Mouse (Mus musculus) midbrain, postnatal 0 days (tissue): ENCODE results near the gene Grm8. TPM values are rescaled to one million over a fixed set of nuclear protein-coding genes. Genes with fewer than 3 reads are reported as not detected.
A peak's percentile ranks its signal among the peaks of the same experiment; 100 is the strongest.

Source experiments
- ATAC-seq: fragments of 200-750 bp; cut with Nextera tagmentation; 2 replicates; pipeline ENCODE4 v1.8.0; 2017; ENCODE audit warnings: moderate number of reproducible peaks, mild to moderate bottlenecking, moderate TSS enrichment, moderate library complexity; ENCODE audit not compliant: low FRiP score
- DNase-seq: peaks from one replicate; pipeline ENCODE4 v3.0.0-alpha.2; 2015; ENCODE audit warnings: low spot score
- H3K27ac ChIP-seq: fragments of 300-500 bp; sonication (generic); 2 replicates; pipeline ENCODE4 v1.5.1; 2014; ENCODE audit warnings: low read depth, mild to moderate bottlenecking, low read length, mixed read lengths
- H3K27me3 ChIP-seq: fragments of 300-500 bp; sonication (generic); 2 replicates; pipeline ENCODE4 v1.6.1; 2014; ENCODE audit warnings: low read length, control low read depth, mixed read lengths; ENCODE audit not compliant: insufficient read depth
- H3K36me3 ChIP-seq: fragments of 300-500 bp; sonication (generic); 2 replicates; pipeline ENCODE4 v1.6.1; 2014; ENCODE audit warnings: low read length, control low read depth, mixed read lengths; ENCODE audit not compliant: insufficient read depth
- H3K4me1 ChIP-seq: fragments of 300-500 bp; sonication (generic); 2 replicates; pipeline ENCODE4 v1.6.1; 2014; ENCODE audit warnings: mild to moderate bottlenecking, control low read depth, antibody characterized with exemption, low read length, mixed read lengths; ENCODE audit not compliant: insufficient read depth
- H3K4me2 ChIP-seq: fragments of 300-500 bp; sonication (generic); 2 replicates; pipeline ENCODE4 v1.6.1; 2014; ENCODE audit warnings: low read depth, mild to moderate bottlenecking, low read length, mixed read lengths; ENCODE audit not compliant: poor library complexity, severe bottlenecking
- H3K4me3 ChIP-seq: fragments of 300-500 bp; sonication (generic); 2 replicates; pipeline ENCODE4 v1.5.1; 2014; ENCODE audit warnings: low read depth, mild to moderate bottlenecking, low read length, moderate library complexity
- H3K9ac ChIP-seq: fragments of 300-500 bp; sonication (generic); replicated peaks from 2 replicates; pipeline ENCODE4 v1.6.1; 2014; ENCODE audit warnings: mild to moderate bottlenecking, low read length, moderate library complexity, mixed read lengths; ENCODE audit not compliant: poor library complexity, severe bottlenecking
- H3K9me3 ChIP-seq: fragments of 300-500 bp; sonication (generic); 2 replicates; pipeline ENCODE4 v1.6.1; 2016; ENCODE audit warnings: low read length, control low read depth
- CTCF ChIP-seq: IDR thresholded peaks from 2 replicates; pipeline ENCODE4 v1.5.1; 2016; ENCODE audit warnings: antibody characterized with exemption, mild to moderate bottlenecking
- WGBS: fragments of 180-500 bp; shearing (Covaris S2); extraction: QIAGEN DNeasy Blood & Tissue Kit; methylation state at CpG from one replicate; pipeline ENCODE4 v1.1.7; 2014; 5-methylcytosine and 5-hydroxymethylcytosine counted together
- polyA plus RNA-seq: library from polyadenylated mRNA; unstranded; fragments of >200 nt; fragmentation: Nextera tagmentation; extraction: Ambion mirVana; gene quantifications from 2 replicates; pipeline ENCODE4 v1.2.1, GENCODE M21; 2015
- total RNA-seq: library from RNA; depleted of rRNA; stranded (reverse); fragments of >200 nt; gene quantifications from 2 replicates; pipeline ENCODE4 v1.2.3, GENCODE M21; 2014

Grm8 gene
- total and polyA plus RNA-seq, 2 experiments from 2014 or later, result 17.4 to 25.8 TPM

DNA sequence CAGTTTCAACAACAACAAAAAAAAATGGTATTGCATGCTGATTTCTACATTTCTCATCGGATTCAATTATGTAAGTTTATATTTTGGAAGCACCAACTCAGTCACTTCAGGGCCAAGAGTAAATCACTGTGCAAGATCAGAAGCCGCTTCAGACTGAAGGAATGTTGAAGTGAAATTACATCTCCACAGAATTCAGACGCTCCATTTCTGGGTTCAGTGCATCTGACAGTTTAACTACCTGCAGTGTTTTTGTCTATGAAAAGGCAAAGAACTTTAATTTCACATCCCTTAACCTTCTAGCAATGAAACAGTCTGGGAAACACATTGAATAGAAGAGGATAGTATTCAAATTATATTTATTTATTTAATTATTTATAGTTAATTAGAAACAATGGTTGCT, 59.4 kb downstream of the Grm8 start:
- H3K9ac ChIP-seq, result no peak overlapping the region
- H3K4me1 ChIP-seq, result no peaks in the 10 kb centered on the region
- ATAC-seq (no peak), DNase-seq (no peak)
- H3K4me3 ChIP-seq, result no peak overlapping the region
- H3K27ac ChIP-seq, result no peak overlapping the region
- no peaks in the 10 kb centered on the region for H3K9me3 ChIP-seq
- no peaks in the 10 kb centered on the region for H3K36me3 ChIP-seq
- no peak for TF ChIP-seq CTCF
- WGBS, result 85% methylated on average over 3 of the region's 3 CpGs
- H3K27me3 ChIP-seq, result no peaks in the 10 kb centered on the region
- no peak overlapping the region for H3K4me2 ChIP-seq

DNA sequence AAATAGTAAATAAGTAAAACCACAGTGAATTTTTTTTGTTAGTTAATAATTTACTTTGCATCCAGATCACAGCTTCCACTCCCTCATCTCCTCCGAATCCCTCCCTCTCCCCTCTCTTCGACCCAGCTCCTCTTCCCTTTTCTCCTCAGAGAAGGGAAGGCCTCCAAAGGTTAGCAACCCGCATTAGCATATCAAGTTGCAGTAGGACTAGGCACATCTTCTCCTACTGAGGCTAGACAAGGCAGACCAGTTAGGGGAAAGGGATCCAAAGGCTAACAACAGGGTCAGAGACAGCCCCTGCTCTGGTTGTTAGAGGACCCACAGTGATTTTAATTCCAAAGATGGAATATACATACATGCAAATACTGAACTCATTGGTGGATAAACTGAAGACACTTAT, 60.5 kb downstream of the Grm8 start:
- no peaks in the 10 kb centered on the region for H3K27me3 ChIP-seq
- H3K27ac ChIP-seq, result no peak overlapping the region
- H3K36me3 ChIP-seq, result no peaks in the 10 kb centered on the region
- H3K4me1 ChIP-seq, result no peaks in the 10 kb centered on the region
- no peak overlapping the region for H3K9ac ChIP-seq
- DNase-seq, result no peak
- no peak for ATAC-seq
- no peak overlapping the region for H3K4me3 ChIP-seq
- WGBS, result 51% methylated on average over 3 of the region's 3 CpGs
- H3K4me2 ChIP-seq, result no peak overlapping the region
- no peak for TF ChIP-seq CTCF
- no peaks in the 10 kb centered on the region for H3K9me3 ChIP-seq

DNA sequence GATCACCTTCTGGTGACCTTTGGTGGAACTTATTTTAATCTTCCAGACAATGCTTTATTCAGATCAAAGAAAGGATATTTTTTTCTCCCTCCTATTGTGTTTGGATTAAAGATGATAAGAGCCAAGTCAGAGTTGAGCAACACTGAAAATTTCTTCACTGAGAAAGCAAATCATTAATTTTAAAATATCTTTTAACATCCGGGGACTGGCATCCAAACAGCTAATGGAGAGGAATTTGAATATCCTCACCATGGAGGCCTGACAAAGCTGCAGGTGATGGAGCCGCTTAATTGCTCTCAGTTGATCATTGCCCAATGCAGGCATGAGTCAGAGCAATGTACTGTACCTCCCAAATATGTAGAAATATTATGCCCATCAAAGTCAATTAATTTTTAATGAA, 83.0 kb downstream of the Grm8 start:
- no peak overlapping the region for H3K4me3 ChIP-seq
- no peak overlapping the region for H3K4me2 ChIP-seq
- DNase-seq (no peak), ATAC-seq (no peak)
- no peak overlapping the region for H3K27ac ChIP-seq
- no peaks in the 10 kb centered on the region for H3K9me3 ChIP-seq
- no peak overlapping the region for H3K9ac ChIP-seq
- no peaks in the 10 kb centered on the region for H3K27me3 ChIP-seq
- H3K4me1 ChIP-seq, result no peaks in the 10 kb centered on the region
- WGBS, result 62% methylated on average over 2 of the region's 2 CpGs
- no peaks in the 10 kb centered on the region for H3K36me3 ChIP-seq
- no peak for TF ChIP-seq CTCF

DNA sequence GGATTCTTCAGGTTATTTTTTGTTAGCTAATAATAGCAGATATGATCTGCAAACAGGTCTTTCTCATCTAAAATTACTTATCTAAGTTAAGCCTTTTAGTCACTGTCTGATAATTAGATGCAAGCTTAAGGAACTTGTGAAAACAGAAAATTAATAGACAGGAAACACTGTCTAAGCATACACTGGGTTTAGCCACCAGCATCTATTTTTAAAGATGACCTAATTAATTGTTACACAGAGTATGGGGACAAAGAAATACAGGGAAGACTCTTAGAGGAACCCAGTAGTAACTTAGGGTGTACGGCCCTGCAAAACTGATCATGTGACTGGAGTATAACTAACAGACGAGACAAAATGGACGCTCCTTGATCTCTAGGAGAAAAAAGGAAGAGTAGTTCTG, 92.6 kb downstream of the Grm8 start:
- no peak overlapping the region for H3K9ac ChIP-seq
- 0 out of 2 replicates have a peak, but pooled peaks have one; percentile 54 for ATAC-seq
- DNase-seq, result no peak
- 86% methylated on average over 3 of the region's 3 CpGs for WGBS
- H3K36me3 ChIP-seq, result no peaks in the 10 kb centered on the region
- H3K27me3 ChIP-seq, result no peaks in the 10 kb centered on the region
- no peak overlapping the region for H3K27ac ChIP-seq
- no peak overlapping the region for H3K4me3 ChIP-seq
- TF ChIP-seq CTCF, result no peak
- H3K9me3 ChIP-seq, result no peaks in the 10 kb centered on the region
- no peaks in the 10 kb centered on the region for H3K4me1 ChIP-seq
- H3K4me2 ChIP-seq, result no peak overlapping the region

DNA sequence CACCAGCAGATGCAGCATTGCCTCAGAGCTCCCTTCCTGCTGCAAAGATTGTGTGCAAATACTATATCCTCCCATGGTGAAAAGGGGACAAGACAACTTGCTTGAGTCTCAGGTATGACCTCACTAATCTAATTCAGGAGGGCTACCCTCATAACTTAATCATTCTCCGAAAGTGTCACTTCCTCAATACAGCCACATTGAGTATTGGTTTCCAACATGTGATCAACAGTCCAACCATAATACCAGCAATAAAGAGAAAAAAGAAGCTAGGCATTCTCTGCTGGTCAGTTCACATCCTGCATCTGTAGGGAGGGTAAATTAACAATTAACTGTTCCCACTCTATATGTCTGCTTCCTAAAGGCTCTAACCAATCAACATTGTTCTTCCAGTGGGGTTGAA, 94.2 kb downstream of the Grm8 start:
- Histone ChIP-seq H3K4me2 (no peak overlapping the region), H3K4me1 (no peaks in the 10 kb centered on the region), H3K27ac (no peak overlapping the region), H3K9ac (no peak overlapping the region), H3K9me3 (no peaks in the 10 kb centered on the region), H3K27me3 (no peaks in the 10 kb centered on the region), H3K4me3 (no peak overlapping the region), H3K36me3 (no peaks in the 10 kb centered on the region)
- TF ChIP-seq CTCF, result no peak
- ATAC-seq (no peak), DNase-seq (no peak)
- 97% methylated on average over 1 of the region's 1 CpGs for WGBS

DNA sequence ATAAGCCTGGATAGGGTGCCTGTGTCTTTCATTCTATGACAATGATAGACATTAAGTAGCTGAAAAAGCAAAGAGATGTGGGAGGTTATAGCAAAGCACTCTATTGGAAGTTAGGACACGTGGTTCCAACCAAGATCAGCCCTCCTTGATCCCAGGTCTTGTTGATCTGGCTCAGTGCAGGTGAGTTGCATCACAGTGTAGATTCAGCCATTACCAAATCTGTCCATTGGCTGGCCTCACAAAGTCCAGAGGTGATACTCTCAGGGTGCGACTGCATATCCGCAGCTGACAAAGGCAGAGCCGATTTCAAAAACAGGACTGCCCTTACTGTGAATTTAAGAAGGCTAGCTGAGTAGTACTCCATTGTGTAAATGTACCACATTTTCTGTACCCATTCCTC, 103.0 kb downstream of the Grm8 start:
- no peak for TF ChIP-seq CTCF
- Histone ChIP-seq H3K27ac (no peak overlapping the region), H3K9ac (no peak overlapping the region), H3K9me3 (no peaks in the 10 kb centered on the region), H3K36me3 (no peaks in the 10 kb centered on the region), H3K4me1 (no peaks in the 10 kb centered on the region), H3K4me2 (no peak overlapping the region), H3K4me3 (no peak overlapping the region), H3K27me3 (no peaks in the 10 kb centered on the region)
- WGBS, result 89% methylated on average over 4 of the region's 4 CpGs
- no peak for DNase-seq
- no peak for ATAC-seq
